Mouse (Mus musculus): ENCODE measurements at regions not wholly inside any gene's neighbourhood (a gene's known extent, or its start where the extent isn't known, plus 50 kb on each side); places are given as distances from the start of the nearest gene placed in this dataset.
A peak's percentile ranks its signal among the peaks of the same experiment; 100 is the strongest.

GRCm38 (mm10) chr11:112886139-112886538 is 104.1 kb downstream of the Sox9 start:
- no peak for DNase-seq (ENCODE audit: low spot score in 2 of 2)

DNA sequence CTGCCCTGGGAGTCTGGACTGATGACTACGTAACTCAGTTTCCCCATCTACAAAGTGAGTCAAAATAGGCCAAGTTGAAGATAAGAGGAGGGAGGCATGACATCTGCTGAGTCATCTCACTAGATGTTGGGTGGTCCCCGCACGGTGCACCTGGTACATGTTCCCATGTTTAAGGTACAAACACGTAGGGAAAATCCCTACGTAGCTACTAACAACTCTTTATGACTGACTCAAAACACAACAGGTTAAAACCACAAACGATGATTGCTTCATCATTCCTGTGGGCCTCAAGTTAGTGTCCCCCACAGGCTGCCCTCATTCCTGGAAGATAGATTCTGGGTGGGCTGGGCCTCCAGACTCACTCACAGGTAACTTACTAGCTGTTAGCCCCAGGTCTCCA is 107.7 kb downstream of the Sox9 start:
- no peak for DNase-seq (ENCODE audit: low spot score in 2 of 2)

DNA sequence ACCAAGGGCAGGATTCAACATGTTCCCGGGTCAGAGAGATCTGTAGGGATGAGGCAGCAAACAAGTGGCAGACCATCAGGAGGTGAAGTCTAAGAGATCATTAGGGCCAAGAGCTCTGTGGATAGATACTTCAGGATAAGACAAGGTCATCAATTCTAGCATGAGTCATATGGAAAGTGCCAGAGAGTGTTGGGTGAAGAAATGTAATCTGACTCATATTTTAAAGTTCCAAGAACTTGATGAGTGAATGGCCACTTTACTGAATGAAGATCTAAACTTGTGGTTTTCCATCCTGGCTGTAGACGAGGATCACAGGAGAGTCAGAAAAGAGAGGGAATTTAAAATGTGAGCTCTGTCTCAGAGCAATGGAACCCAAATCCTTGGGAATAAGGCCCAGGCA is 115.6 kb downstream of the Sox9 start:
- DNase-seq (ENCODE audit: low spot score in 2 of 2) = no peak

GRCm38 (mm10) chr11:112902618-112903017 is 120.6 kb downstream of the Sox9 start:
- DNase-seq (ENCODE audit: low spot score in 2 of 2) = no peak

- DNase-seq (ENCODE audit: low spot score in 2 of 2) = no peak
Measured at GRCm38 (mm10) chr11:112910309-112910708, 128.3 kb downstream of the Sox9 start.

DNA sequence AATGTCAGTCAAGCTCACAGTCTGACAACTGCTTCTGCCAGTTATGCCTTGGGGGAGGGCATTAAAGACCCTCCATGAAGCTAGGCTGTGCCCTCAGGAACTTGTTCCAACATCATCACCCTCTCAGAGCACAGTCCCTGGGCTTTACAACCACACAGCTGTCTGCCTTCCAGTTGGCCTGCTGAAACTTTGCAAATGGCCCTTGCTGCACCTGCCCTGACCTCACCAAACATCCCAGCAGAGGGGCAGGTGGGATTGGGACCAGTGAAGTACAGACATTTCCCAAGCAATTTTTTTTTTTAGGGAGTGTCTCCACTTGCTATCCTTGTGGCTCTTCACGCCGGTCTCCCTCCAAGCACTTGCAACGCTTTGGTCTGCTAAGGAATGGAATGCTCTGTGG is 130.9 kb downstream of the Sox9 start:
- DNase-seq (ENCODE audit: low spot score in 2 of 2) = no peak

- no peak for DNase-seq (ENCODE audit: low spot score in 2 of 2)
Measured at GRCm38 (mm10) chr11:112916923-112917322, 134.9 kb downstream of the Sox9 start.

- no peak for DNase-seq (ENCODE audit: low spot score in 2 of 2)
Measured at GRCm38 (mm10) chr11:112920131-112920530, 138.1 kb downstream of the Sox9 start.

- no peak for DNase-seq (ENCODE audit: low spot score in 2 of 2)
Measured at GRCm38 (mm10) chr11:112924577-112924976, 142.6 kb downstream of the Sox9 start.

GRCm38 (mm10) chr11:112925140-112925539 is 143.1 kb downstream of the Sox9 start:
- DNase-seq (ENCODE audit: low spot score in 2 of 2) = no peak

DNA sequence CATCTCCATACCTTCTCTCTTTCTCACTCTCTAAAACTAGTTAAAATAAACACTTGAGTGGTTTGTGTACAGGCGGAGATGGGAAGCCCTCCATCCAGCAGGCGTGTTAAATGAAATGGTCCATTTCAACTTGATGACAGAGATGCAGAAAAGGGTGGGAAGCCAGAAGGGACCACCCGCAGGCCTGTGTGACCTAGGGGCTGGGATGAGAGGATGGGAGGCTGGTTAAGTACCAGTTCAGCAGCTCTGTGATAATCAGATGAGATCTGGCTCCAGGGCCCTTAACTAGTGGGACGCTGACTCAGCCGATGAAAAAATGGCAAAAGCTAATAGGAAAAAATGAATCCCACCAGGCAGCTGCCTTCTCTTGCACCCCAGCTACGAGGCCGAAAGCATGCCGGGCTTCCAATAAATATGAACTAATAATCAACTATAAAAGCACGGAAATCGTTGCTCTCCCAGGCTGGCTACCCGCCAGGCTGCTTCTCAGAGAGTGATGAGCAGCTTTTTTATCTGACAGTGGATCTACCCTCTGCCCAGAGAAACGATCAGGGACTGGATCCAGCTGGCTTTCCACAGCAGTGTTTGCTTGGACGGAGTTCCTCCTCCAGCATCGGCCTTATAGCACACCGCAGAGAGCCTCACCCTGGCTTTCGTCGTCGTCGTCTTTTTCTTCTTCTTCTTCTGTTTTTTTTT is 144.5 kb downstream of the Sox9 start:
- peak; percentile 5 to 9 for DNase-seq (ENCODE audit: low spot score in 2 of 2)

DNA sequence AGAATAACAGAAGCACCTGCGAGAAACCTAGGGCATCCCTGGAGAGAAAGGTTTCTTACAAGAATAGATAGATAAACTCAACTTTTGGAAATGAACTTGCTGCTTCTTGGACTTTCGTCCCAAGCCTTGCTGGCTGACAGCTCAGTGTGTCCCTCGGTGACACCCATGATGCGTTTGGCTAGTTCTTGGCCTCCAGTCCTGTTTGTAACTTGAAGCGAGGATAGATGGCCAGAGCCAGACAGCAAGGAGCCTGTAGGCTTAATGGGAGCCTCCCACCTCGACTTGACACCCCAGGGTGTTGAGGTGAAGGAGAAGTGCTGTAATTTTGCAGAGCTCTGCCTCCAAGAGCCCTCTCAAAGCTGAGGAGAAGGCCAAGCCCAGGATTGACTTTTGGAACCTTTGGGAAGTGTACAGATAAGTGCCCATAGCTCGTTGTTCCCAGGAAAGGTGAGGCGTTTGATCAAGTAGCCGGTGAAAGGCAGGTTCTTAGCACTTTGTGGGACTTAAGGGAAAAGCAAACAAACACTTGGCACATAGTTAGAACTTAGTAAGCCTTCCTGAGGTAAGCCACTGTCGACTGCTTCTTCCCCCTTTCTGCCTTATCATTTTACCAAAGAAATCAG is 148.3 kb downstream of the Sox9 start:
- no peak for DNase-seq (ENCODE audit: low spot score in 2 of 2)

DNA sequence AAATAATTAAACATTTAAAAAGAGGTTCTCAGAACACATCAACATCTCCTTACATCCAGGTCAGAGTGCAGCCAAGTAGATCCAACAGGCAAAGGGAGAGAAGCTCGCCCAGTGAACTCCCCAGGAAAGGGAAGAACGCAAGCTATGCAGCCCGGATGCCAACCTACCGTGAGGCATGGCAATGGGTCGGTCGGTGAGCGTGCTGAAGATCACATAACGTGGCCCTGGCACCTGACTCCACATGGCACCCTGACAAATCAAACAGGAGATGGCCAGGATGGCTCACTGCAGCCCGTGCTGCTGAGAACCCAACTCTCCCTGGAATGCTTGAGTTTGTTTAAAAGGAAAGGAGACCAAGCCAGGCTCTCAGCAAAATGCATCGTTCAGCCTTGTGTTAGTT is 156.0 kb downstream of the Sox9 start:
- DNase-seq (ENCODE audit: low spot score in 2 of 2) = no peak

GRCm38 (mm10) chr11:112951421-112951820 is 169.4 kb downstream of the Sox9 start:
- DNase-seq (ENCODE audit: low spot score in 2 of 2) = no peak

GRCm38 (mm10) chr11:112952356-112952755 is 170.3 kb downstream of the Sox9 start:
- no peak for DNase-seq (ENCODE audit: low spot score in 2 of 2)

DNA sequence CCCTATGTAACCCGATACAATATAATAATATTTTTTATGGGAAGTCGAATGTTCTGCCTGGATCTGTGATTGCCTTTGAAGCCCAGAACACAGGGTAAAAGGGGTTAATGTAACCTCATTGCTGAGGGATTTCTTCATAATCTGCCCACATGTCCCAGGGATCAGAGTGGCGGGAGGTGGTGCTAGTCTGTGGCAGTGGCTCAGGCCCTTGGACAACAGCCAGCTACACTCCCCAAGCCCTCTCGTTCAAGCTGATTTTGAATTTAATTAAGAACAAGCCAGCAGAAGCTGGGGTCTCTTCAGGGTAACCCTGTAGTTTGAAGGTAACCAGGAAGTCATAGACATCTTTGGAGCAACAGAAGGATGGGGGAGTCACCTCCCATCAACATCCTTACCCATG is 171.5 kb downstream of the Sox9 start:
- no peak for DNase-seq (ENCODE audit: low spot score in 2 of 2)

DNA sequence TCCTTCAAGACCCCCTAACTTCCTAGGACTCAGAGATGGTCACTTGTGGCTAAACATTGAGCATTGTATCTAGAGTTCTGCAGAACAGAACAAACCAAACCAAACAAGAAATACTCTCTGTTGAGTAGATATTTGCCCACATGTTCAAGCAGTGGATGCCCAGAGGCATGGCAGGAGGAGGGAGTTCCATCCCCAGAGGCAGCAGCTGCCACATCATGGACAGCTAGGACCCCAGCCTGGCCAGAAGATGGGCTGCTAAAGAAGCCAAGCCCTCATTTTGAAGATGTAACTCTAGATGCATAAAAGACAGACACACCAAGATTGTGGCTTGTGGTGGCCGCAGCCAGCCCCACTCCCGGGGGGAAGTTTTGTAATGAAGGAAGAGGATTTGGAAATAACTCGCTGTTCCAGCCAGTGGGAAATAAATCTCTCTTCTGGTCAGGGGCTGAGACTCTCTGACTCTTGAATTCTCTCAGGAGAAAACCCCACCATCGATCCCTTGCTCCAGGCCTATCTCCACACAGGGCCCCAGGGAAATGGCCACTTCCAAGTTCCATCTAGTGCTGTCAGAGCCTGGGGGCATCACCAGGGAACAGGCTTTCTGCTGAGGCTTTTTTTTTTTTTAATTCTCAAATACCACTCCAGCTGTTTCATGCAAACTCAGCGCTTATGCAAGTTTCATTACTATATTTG is 174.9 kb downstream of the Sox9 start:
- DNase-seq (ENCODE audit: low spot score in 2 of 2) = no peak

DNA sequence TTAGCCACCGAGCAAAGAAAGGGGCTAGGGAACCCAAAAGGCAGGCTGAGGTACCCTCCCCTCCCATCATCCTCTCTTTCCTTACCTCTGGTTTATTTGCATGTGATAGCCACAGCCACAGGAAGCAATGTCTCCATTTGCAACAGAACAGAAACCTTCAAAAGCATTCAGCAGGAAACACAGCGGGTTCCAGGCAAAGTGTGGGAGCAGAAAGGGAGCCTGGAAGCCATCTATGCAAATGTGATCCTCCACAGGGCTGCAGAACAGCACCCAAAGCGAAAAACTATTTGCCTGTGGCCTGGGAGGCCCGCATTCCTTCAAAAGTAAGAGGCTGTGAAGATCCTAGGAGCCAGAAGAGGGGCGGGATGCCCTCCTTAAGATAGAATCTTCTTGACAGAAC is 177.6 kb downstream of the Sox9 start:
- DNase-seq (ENCODE audit: low spot score in 2 of 2) = no peak

- DNase-seq (ENCODE audit: low spot score in 2 of 2) = no peak
Measured at GRCm38 (mm10) chr11:112973286-112973685, 191.3 kb downstream of the Sox9 start.

DNA sequence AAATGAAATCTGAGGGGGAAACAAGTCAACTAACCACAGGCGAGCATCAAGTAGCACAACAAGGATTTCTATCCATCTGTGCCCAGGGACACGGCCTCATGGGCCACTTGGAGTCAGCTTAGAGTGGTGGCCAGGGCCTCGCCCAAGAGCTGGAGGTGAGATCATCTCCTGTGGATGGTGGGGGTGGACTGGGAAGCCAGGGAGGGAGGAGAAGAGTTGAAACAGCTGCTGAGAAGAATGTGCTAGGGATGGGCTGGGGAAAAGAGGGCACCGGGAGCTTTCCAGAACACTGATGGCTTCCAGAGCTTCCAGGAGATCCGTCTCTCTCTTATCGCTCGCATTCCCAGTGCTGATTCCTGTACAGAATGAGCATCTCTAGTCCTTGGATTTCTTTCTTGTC is 192.9 kb downstream of the Sox9 start:
- no peak for DNase-seq (ENCODE audit: low spot score in 2 of 2)

DNA sequence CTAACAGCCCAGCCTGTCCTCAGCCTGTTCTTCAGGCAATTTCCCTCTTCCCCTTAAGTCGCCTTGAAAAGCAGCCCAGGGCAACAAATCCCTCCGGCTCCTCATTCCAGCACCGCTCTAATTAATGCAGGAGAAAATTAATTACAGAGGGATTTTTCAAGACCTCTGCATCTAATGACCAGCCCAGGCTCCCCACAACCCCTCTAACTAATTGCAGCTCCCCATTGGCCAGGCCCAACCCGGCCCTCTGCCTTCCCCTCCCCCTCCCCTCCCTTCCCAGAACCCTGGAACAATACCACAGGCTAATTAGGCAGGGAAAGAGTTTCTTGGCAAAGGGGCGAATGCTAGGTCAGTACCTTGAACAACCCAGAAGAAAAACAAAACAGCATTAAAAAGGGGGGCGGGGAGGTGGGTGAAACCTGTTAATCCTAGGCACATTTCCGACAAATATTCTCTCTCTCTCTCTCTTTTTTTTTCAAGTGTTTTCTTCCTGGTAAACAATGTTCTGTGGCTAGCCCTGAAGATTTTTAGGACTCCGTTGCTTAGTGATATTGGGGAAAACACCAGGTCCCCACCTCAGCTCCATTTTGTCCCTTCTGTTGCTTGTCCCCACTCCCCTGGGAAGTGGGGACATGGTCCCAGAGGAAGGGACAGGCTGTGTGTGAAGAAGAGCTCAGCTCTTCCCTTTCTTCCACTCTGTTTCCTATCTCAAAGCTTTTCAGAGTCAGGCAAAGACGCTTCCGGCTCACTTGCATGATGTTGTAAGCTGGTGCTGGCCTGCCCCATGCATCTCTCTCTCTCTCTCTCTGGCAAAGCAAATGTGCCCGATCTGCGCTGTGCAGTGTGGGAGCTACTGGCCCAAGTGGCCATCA is 195.1 kb downstream of the Sox9 start:
- DNase-seq (ENCODE audit: low spot score in 2 of 2) = no peak

GRCm38 (mm10) chr11:112978884-112979283 is 196.9 kb downstream of the Sox9 start:
- no peak for DNase-seq (ENCODE audit: low spot score in 2 of 2)
